Mouse (Mus musculus) adrenal gland, adult 8-10 months (tissue): ENCODE measurements around the gene Rasgrp4. TPM values are rescaled to one million over a fixed set of nuclear protein-coding genes. Genes with fewer than 3 reads are reported as not detected.
"Not testable (repeated sequence)": the region's sequence is repeated elsewhere in the genome, so short reads cannot be mapped to it uniquely, and the experiment has no call there.

Experiments used
- DNase-seq: peaks from one replicate; pipeline ENCODE4 v3.0.0; 2022
- total RNA-seq, 4 experiments: library from RNA; stranded (reverse); gene quantifications; 2 replicates each; pipeline ENCODE4 v1.2.4; 2022

Rasgrp4 gene
- total RNA-seq, 4 experiments from 2014 or later, result 1.3 to 1.6 (median 1.4) TPM

GRCm38 (mm10) chr7:29180077-29180853 lies 45.6 kb downstream of the Rasgrp4 start, which contains the start of gene Psmd8:
Gene Psmd8, minus strand, starts transcription at chr7:29180701.
- peak; percentile 97 for DNase-seq

- no peak for DNase-seq
Measured at GRCm38 (mm10) chr7:29180854-29181236, 46.2 kb downstream of the Rasgrp4 start.

GRCm38 (mm10) chr7:29181323-29181722 lies 46.7 kb downstream of the Rasgrp4 start:
- not testable (repeated sequence) for DNase-seq

GRCm38 (mm10) chr7:29194230-29194629 lies 59.6 kb downstream of the Rasgrp4 start:
- not testable (repeated sequence) for DNase-seq

- no peak for DNase-seq
Measured at GRCm38 (mm10) chr7:29202577-29202976, 67.9 kb downstream of the Rasgrp4 start.

Other genes starting within 250 kb of the Rasgrp4 start
- 100 to 1,000 TPM; 184 to 285 (median 233) TPM for gene Actn4, start 172.5 kb upstream of the Rasgrp4 start, total RNA-seq
- 100 to 1,000 TPM; 232 to 255 (median 240) TPM for gene Eif3k, start 153.0 kb upstream of the Rasgrp4 start, total RNA-seq
- 1 to 10 TPM; 1.4 to 3.9 (median 1.8) TPM for gene Map4k1, start 152.8 kb upstream of the Rasgrp4 start, total RNA-seq
- under 1 TPM; 0.17 to 0.25 (median 0.22) TPM for gene Ryr1, start 9.7 kb upstream of the Rasgrp4 start, total RNA-seq
- 10 to 100 TPM; 10.1 to 19.9 (median 14.7) TPM for gene Fam98c, start 21.4 kb downstream of the Rasgrp4 start, total RNA-seq
- gene Ggn, start 35.4 kb downstream of the Rasgrp4 start, total RNA-seq, result 1 to 10 TPM; 1.2 to 2.1 (median 1.7) TPM
- 10 to 100 TPM in 2 of 4 experiments, 1 to 10 TPM in 2; 6.6 to 19.2 (median 12.7) TPM for gene Spred3, start 35.6 kb downstream of the Rasgrp4 start, total RNA-seq
- 100 to 1,000 TPM; 167 to 191 (median 174) TPM for gene Psmd8, start 45.9 kb downstream of the Rasgrp4 start, total RNA-seq
- gene Catsperg1, start 79.2 kb downstream of the Rasgrp4 start, total RNA-seq, result 1 to 10 TPM in 1 of 4 experiments, under 1 TPM in 3; 0.73 to 1.6 (median 0.82) TPM
- 1 to 10 TPM; 1.2 to 2.6 (median 1.8) TPM for gene Kcnk6, start 97.7 kb downstream of the Rasgrp4 start, total RNA-seq
- gene Yif1b, start 103.5 kb downstream of the Rasgrp4 start, total RNA-seq, result 10 to 100 TPM; 42.7 to 50.6 (median 44.6) TPM
- gene 2200002D01Rik, start 113.6 kb downstream of the Rasgrp4 start, total RNA-seq, result 1 to 10 TPM; 3.0 to 6.9 (median 3.7) TPM
- 100 to 1,000 TPM in 2 of 4 experiments, 10 to 100 TPM in 2; 75.9 to 116 (median 96.8) TPM for gene Spint2, start 147.1 kb downstream of the Rasgrp4 start, total RNA-seq
- 1 to 10 TPM; 4.8 to 8.0 (median 5.5) TPM for gene Ppp1r14a, start 154.5 kb downstream of the Rasgrp4 start, total RNA-seq
- gene Dpf1, start 169.1 kb downstream of the Rasgrp4 start, total RNA-seq, result 1 to 10 TPM; 2.6 to 6.1 (median 4.0) TPM